Mouse (Mus musculus) cerebellum, adult 9-11 months (tissue): ENCODE measurements around the gene Masp2.

Source experiments
- DNase-seq: peaks from one replicate; pipeline ENCODE4 v3.0.0; 2022

Gene Masp2

DNA sequence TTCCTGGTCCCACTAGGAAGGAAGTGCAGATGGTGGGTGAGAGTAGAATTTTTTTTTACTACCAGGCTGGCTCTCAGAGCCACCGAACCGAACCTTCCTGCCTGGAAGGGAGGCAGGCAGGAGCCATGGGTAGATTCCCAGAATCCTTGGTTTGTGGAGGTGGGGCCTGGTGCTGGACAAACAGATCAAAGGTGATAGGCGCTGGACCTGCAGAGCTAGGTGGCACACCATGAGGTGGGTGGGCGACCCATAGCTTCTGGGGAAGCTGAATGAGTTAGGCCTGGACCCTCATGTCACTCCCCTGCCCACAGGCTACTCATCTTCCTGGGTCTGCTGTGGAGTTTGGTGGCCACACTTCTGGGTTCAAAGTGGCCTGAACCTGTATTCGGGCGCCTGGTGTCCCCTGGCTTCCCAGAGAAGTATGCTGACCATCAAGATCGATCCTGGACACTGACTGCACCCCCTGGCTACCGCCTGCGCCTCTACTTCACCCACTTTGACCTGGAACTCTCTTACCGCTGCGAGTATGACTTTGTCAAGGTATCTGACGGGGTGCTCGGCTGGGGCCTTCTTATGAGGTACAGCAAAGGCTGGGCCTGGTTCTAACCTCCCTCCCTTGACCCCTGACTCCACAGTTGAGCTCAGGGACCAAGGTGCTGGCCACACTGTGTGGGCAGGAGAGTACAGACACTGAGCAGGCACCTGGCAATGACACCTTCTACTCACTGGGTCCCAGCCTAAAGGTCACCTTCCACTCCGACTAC is at the start of gene Masp2:
TSS of gene Masp2 (plus strand) at position 198 of the 764 bp plus-strand sequence.
- no peak for DNase-seq

DNA sequence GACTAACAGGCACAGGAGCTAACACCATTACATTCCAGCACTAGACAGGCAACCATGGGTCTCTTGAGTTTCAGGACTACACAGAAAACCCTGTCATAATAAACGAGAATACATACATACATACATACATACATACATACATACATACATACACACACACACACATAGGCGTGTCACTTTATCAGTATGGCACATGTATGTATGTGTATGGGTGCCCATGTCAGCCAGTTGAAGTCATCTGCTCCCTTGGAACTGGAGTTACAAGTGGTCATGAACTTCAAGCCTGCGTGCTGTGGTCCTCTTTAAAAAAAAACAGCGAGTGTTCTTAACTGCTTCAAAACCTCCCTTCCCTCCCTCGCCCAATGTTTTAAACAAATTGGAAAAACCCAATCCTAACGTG is 44.6 kb upstream of the Masp2 start:
- no peak for DNase-seq

DNA sequence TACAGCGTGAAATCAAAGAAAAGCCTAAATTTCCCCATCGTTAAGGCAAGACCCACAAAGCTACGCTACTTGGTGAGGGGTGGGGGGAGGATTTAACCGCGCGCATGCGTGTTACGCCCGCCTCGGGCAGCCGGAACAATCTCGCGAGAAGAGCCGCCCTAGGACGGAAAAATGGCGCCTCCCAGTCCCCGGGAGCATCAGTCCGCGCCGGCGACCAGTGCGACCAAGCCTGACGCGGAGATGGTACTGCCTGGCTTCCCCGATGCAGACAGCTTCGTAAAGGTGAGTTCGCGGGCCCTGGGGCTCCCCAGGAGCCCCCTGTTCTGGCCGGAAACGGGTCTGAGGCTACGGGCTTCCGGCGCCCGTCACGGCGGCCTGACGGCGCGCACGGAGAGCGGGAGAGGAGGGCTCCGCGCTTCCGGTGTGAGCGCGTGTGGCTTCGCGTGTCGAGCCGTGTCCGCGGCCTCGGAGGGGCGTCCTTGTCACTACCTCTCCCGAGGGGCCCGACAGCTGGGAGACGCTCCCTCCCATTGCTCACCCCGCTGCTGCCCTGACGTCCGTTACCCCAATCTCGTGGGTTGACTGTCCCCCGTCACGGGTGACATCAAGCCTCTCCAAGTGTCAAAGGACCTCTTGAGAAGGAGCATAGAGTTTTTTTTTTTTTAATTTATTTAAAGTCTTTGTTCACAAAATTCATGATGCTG is 43.9 kb upstream of the Masp2 start, which contains the start of gene Exosc10:
TSS of gene Exosc10 (plus strand) at position 133 of the 704 bp plus-strand sequence.
- DNase-seq, result peak; percentile 85

DNA sequence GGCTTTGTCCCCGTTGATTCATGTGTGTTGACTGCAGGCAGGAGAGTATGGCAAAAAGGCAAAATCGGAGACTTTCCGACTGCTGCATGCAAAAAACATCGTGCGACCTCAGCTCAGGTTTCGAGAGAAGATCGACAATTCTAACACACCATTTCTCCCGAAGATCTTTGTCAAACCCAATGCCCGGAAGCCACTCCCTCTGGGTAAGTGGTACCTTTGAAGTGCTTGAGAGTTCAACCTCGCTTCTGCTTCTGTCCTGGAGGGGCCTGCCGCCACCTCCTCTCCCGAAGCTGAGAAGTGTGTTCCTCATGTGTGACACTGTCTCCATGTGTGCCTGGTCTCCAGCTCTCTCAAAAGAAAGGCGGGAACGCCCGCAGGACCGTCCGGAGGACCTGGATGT is 39.7 kb upstream of the Masp2 start:
- DNase-seq, result no peak

DNA sequence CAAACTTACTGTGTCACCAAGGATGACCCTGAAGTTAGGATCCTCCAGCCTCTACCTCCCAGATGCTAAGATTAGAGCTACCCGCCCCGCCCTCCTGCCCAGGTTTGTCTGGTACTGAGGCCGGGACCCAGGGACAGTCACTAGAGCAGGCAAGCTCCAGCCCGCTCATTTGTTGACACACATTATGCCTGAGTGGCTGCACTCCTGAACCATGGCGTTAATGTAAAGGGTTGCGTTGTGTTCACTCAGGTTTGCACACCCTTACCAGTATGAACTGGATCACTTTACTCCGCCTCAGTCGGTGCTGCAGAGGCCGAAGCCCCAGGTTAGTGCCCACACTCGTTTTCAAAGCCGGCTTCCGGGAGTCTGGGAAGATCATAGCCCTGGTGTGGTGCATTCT is 38.8 kb upstream of the Masp2 start:
- DNase-seq, result no peak

DNA sequence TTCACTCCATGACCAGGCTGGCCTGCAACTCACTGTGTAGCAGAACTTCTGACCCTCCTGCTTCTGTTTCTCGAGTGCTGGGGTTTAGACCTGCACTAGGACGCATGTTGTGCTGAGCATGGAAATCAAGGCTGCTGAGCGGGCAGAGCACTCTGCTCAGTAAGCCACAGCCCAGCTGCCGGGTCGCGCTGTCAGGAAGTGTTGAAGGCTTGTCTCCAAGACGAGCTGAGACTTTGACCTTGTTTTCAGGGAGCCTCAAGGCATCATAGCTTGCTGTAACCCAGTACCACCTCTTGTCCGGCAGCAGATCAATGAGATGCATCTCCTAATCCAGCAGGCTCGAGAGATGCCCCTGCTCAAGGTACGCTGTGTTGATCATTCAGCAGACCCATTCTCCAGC is 32.2 kb upstream of the Masp2 start:
- no peak for DNase-seq

DNA sequence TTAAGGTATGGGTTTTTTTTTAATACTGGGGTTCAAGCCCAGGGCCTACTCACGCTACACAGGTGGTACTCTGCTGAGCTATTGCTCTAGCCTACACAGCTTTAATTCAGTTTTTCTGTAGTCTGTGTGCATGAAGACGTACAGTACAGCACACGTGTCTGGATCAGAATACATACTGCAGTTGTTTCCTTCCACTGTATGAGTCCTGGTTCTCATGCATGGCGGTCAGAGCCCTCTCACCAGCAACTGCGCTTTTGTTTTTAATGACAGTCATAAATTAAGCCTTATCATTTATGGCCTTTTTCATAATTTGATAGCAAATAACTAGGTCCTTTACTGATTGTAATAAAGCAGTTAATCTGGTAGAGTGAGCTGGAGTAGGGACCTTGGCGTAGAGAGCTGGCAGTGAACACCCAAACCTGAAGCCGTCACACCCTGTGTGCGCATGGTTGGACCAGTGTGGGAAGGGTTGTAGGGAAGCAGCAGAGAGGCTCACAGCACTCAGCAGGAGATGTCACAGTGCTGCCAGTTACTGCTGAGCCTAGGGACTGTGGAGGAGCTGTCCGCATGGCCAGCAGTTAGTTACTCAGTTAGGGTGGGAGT is 31.6 kb upstream of the Masp2 start:
- no peak for DNase-seq

DNA sequence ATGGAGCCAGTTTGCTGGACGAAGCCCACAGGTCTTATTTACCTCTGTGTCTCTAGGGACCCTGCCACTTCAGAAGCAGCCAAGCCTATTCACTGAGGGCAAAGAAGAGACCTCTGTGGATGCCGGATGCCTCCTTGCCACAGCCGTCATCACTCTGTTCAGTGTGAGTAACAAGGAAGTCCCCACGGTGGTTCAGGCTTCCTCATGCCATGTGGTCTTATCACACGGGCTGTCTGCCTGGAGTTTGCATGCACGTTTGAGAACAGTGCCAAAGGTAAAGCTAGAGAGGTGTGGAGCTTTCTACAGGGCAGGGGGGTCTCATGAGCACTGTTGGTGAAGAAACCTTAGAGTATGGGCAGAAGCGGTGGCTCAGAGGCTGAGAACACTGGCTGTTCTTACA is 29.1 kb upstream of the Masp2 start:
- no peak for DNase-seq

DNA sequence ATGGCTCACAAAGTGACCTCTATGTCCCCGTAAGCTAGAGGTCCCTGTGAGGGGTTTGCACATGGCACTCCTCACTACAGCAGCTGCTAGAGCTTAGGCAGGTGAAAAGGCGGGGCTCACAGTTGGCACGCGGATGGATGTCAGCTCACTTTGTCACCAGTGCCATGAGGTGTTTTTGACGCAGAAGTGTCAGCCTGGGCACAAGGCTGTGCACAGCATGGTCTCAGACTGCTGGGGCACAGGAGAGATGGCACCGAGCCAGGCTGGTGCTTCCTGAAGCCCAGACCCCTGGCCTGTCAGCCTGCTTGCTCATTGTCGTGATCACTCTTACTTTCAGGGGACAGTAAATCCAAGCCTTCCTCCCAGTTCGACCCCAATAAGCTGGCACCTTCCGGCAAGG is 21.6 kb upstream of the Masp2 start:
- peak; percentile 54 for DNase-seq

DNA sequence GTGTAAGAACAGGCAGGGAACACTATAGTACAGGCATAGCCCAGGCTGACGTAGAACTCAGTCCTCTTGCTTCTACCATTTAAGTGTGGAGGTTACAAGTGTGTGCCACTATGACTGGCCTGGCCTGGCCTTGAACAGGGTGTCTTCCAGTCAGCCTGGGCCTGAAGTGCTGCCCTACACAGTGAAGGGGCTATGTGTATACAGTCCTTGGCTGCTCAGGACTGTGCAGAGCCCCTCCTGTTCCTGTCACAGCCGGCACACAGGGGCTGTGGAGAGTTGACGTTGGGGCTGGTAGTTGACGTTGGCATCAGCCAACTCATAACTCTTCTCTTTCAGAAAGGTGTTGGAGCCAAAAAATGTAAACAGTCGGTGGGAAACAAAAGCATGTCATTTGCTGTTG is 20.9 kb upstream of the Masp2 start:
- DNase-seq, result no peak

DNA sequence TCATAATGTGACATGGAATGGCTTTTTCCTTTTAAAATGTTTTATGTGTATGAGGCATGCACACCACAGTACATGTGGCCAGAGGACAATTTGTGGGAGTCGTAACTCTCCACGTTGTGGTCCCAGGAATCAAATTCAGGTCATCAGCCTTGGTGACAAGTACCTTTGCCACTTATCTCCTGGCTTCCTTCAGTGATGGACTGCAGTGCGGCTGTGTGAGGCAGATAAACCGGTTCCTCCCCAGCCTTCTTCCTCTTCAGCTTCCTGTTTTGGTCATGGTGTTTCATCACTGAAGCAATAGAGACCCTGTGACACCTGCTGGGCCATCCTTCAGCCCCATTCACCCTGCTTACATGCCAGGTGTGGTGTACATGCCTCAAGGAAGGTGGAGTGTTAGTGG is 19.1 kb upstream of the Masp2 start:
- DNase-seq, result no peak

DNA sequence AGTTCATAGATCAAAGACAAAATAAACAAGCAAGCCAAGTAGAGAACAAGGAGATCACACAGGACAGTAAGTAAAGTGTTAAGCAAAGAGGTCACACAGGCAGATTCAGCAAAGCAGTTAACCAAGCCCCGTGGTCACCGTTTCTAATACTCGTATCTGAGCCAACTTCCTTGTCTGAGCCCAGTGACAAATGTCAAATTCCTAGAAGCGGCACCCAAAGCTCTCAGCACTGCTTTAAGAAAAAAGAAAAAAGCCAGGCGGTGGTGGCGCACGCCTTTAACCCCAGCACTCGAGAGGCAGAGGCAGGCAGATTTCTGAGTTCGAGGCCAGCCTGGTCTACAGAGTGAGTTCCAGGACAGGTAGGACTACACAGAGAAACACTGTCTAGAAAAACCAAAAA is 15.7 kb upstream of the Masp2 start:
- no peak for DNase-seq

DNA sequence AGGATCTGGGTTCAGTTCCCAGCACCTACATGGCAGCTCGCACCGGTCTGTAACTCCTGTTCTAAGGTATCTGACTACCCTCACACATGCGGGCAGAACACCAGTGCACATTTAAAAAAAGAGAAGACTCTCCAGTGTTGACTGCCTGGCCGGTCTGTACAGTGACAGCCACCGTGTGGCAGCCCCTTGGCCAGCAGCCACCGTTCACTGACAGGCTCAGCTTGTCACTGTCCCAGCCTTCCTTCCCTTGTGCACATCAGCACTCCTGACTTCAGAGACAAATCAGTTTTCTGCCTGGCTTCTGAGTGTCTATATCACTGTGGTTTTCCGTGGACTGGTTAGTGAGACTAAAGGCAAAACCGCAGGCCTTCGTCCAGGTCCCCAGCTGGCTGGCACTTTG is 13.6 kb upstream of the Masp2 start:
- DNase-seq, result peak; percentile 36

DNA sequence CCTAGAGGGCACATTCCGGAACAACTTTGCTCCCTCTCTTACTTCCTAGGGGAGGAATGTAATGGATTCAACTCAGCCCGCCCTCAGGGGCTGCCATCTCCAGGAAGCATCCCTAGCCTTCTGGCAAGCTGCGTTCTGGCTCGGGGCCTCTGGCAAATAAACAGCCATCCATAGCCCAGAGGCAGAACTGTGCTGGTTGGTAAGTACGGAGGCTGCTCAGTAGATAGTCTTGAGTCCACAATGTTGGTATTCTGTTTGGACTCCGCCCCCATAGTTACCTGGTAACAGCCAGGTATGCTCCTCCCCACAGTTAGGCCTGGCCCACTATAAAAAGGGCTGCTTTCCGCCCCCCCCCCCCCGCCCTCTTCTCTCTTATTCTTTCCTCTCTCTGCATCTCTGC is 12.8 kb upstream of the Masp2 start:
- peak; percentile 52 for DNase-seq

DNA sequence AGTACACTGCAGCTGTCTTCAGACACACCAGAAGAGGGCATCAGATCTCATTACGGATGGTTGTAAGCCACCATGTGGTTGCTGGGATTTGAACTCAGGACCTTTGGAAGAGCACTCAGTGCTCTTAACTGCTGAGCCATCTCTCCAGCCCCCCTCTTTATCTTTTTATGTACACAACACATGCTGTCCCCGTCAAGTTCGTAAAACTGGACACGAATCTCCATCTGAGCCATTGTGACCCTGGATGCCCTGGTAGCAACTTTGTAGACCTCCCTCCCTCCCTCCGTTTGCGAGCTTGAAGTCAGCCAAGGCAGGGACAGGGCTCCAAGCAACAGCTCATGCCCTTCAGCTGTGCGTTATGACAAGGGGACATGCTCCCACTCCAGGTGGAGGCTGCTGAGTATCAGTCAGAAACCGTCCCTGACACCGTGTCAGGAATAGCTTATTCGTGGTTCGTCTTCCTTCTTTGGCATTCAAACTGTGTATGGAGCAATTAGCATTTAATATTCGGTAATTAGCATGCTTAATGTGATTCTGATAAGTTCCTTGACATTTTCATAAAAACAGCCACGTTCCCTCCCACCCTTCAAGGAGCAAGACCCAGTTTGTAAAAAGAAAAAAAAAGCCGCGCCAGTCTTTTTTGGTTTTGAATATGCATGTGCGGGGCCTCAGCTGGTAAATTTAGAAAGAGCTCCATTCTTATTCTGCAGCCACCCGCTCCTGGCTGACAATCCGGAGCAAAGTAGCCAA is 11.8 kb upstream of the Masp2 start:
- DNase-seq, result peak; percentile 53

DNA sequence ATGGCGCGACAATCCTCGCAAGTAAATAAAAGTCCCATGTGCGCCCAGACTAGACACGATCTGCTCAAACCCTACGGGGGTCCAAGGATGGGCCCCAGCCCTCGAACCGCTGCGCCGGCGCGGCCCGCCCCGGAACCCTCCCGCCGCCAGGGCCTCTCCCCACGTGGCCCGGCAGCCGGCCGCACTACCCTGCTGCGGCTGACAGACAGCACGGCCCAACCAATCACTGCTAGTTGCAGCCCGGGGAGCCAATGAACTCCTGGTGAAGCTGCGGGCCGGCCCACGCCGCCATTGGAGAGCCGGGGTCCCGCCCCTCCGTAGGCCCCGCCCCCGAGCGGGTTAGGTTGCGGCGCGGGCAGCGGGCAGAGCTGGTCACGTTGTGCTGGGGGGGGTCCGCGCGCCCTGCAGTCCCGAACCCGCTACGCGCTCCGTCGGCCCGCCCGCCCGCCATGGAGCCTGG is 11.2 kb upstream of the Masp2 start, which contains the start of gene Srm:
TSS of gene Srm (plus strand) at position 333 of the 460 bp plus-strand sequence.
- peak; percentile 98 for DNase-seq

DNA sequence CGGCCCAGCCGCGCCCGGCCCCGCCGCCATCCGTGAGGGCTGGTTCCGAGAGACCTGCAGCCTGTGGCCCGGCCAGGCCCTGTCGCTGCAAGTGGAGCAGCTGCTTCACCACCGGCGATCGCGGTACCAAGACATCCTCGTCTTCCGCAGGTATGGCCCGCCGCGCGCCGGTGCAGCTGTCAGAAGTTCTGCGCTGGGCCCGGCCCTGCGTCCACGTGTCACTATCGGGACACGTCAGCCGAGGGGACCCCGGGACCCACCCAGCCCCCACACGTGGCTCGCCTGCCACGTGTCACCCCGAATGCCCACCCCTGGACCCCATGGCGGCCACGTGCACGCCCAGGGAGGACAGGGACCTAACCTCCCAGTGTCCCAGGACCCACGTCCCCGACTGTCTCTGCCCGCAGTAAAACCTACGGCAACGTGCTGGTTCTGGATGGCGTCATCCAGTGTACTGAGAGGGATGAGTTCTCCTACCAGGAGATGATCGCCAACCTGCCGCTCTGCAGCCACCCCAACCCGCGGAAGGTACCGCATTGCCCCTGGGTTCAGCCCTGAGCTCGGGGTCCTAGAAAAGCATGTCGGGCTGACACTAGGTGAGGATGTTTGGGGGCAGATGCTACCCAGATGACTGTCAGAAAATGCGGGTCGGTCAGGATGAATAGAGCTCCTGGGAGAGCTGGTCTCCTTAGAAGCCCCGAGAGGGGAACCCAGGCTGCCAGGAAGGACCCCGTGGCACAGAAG is 10.5 kb upstream of the Masp2 start:
- DNase-seq, result no peak

DNA sequence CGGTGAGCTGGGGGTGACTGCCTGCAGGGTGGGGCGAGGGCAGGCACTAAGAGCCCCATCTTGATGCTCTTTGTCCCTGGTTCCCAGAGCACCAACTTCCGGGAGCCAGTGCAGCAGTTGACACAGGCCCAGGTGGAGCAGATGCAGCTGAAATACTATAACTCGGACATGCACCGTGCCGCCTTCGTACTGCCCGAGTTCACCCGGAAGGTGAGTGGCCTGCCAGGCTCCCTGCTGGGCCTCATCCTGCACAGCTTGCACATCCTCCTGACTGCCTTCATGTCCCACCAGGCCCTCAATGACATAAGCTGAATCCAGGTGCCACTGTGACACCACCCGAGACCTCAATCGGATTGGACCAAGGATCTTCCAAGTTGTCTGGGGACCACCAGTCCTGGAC is 8.4 kb upstream of the Masp2 start:
- DNase-seq, result peak; percentile 57

DNA sequence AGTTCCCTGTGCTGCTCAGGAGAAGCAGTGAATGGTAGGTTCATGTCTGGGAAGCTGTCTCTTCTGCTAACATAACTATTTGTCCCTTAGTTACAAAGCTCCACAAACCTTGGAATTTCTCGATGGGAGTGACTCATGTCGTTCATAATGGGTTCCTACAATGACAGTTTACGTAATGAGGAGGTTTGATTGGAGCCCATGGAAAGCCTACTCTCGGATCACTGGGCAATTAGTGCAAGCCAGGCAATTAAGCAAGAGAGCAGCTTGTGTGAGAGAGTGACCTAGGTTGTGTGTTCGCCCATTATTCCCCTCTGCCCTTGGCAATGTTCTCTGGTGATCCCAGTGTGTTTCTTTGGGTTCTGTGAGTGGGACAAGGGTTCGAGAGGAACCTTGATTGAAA is 6.4 kb upstream of the Masp2 start:
- DNase-seq, result no peak

DNA sequence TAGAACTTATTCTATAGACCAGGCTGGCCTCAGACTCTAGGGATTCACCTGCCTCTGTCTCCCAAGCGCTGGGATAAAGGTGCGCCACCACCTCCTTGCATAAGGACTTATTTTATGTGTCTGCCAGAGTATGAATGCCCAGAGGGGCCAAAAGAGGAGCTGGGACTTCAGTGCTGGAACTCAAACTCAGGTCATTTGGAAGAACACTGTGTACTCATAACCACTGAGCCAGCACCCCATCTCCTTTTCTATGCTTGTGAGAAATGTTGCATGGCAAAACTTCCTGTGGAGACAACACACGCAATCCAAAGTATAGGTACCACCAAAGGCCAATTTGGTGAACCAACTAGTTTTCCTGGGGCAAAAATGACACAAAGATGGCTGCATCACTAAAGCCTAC is 5.6 kb upstream of the Masp2 start:
- DNase-seq, result no peak

DNA sequence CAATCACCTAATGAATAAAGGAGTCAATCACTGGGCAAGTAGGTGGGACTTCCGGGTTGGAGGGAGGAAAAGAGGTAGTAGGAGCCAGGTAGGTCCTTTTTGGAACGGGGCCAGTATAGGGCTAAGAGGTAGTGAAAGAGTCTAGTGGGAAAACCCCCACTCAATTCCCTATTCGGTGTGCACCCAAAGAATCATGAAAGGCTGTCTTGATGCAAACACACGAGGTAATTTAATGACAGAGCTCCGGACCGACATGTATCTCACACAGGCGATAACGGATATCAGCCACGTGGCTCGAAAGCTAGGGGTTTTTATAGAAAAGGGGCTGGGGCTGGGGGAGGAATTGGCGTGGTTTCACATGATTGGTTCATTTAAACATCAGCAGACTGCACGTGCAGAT is 3.5 kb upstream of the Masp2 start:
- no peak for DNase-seq

DNA sequence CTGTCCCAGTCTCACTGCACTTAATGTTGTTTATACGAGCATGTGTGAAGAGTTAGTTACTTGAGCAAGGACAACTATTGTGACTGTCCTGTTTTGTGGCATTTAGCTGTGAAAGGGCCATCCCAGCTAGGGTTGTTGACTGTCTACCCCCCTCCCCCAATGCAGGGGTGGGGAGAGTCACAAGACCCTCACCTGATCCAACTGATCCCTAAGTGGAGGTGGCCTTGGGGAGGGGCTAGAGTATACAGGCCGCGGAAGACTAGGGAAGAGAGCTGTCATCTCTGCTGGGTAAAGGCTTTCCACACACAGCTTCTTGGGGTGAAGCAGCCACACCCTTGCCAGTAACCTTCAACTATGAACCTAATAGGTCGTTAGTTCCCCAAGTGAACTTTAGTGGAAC is 2.0 kb upstream of the Masp2 start:
- no peak for DNase-seq

DNA sequence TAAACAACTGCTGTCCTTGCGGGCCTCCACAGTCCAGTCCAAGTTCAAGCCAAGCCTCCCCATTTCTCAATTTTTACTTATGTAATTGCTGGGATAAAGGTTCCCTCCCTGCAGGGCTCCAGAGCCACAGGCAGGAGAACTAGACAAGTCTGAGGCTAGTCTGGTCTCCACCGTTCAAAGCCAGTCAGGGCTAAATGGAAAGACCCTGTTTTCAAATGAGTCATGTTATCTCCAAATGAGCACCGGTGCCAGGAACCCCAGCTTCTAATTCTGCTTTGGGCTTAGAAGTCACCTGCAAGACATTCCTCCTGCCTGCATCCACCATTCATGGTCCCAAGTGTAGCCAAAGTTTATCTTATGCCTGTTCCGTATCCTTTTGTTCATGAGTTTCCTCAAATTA is 483 bp upstream of the Masp2 start:
- DNase-seq, result no peak
